Mouse (Mus musculus) gastrocnemius, adult 2 months (tissue): ENCODE measurements around the gene B3glct. TPM values are rescaled to one million over a fixed set of nuclear protein-coding genes. Genes with fewer than 3 reads are reported as not detected.

Experiments used
- DNase-seq: peaks from one replicate; pipeline ENCODE4 v3.0.0; 2022
- H3K27ac ChIP-seq: fragments of 200-600 bp; 2 replicates; pipeline ENCODE4 v1.8.1; 2022; ENCODE audit warnings: mild to moderate bottlenecking
- H3K4me3 ChIP-seq: fragments of 200-600 bp; 2 replicates; pipeline ENCODE4 v1.8.1; 2022; ENCODE audit warnings: mild to moderate bottlenecking, moderate library complexity
- CTCF ChIP-seq: fragments of 200-600 bp; IDR thresholded peaks from 2 replicates; pipeline ENCODE4 v1.8.1; 2022; ENCODE audit warnings: antibody characterized with exemption, mild to moderate bottlenecking, moderate library complexity
- intact Hi-C: fragments of 180-260 bp; cut with DNase I; formaldehyde crosslinking; loops from one replicate; pipeline ENCODE4 v1.15.1; 2025
- total RNA-seq, 2 experiments: library from RNA; stranded (reverse); gene quantifications; 2 replicates each; pipeline ENCODE4 v1.2.3; 2021

B3glct gene
- total RNA-seq, 2 experiments from 2014 or later: 3.0 to 4.4 TPM

GRCm38 (mm10) chr5:149737210-149737609 lies 59.2 kb downstream of the B3glct start:
- intact Hi-C loops: no loop called here
- no peak for TF ChIP-seq CTCF
- H3K27ac ChIP-seq: no peak overlapping the region
- no peak overlapping the region for H3K4me3 ChIP-seq
- no peak for DNase-seq

DNA sequence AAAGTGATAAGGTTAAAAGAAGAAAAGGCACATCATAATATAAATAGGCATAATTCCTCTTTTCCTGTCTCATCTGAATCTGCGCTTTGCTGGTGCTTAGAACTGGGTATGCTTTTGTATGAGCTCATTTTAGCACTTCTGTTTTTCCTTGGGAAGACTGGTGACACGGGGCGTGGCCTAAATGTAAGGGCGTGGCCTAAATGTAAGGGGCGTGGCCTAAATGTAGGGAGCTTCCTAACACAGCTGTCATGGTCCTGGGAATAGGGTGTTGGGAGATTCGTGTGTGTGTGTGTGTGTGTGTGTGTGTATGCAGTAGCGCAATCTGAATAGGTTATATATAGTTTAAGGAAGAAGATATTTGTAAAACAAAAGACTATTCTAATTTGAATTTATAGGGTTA lies 62.1 kb downstream of the B3glct start:
- H3K4me3 ChIP-seq: no peak overlapping the region
- H3K27ac ChIP-seq: no peak overlapping the region
- intact Hi-C loops: no loop called here
- no peak for DNase-seq
- TF ChIP-seq CTCF: no peak

DNA sequence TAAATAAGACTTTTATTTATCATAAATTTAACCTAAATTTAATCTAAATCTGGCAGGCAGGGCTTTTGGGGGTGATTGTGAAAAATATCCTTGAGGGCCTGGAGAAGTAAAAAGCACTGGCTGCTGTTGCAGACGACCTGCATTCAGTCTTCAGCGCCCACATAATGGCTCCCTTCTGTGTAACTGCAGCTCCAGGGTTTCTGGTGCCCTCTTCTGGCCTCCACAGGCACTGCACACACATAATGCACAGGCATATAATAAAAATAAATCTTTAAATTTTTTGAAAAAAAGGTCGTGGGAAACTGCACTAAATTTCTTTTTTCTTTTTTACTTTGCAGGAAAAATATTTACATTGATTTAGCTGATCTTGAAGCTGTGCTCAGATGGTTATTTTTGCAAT lies 62.7 kb downstream of the B3glct start:
- H3K4me3 ChIP-seq: no peak overlapping the region
- TF ChIP-seq CTCF: peak; percentile 21; the same call in 1 of the 2 replicates
- no peak overlapping the region for H3K27ac ChIP-seq
- DNase-seq: no peak
- intact Hi-C loops: no loop called here

GRCm38 (mm10) chr5:149742286-149742685 lies 64.3 kb downstream of the B3glct start:
- Histone ChIP-seq H3K27ac (no peak overlapping the region), H3K4me3 (no peak overlapping the region)
- intact Hi-C loops: no loop called here
- DNase-seq: no peak
- no peak for TF ChIP-seq CTCF

- Histone ChIP-seq H3K4me3 (no peak overlapping the region), H3K27ac (no peak overlapping the region)
- intact Hi-C loops: no loop called here
- peak; percentile 39; the same call in 1 of the 2 replicates for TF ChIP-seq CTCF
- no peak for DNase-seq
Observed at GRCm38 (mm10) chr5:149745079-149745478, 67.0 kb downstream of the B3glct start.

- DNase-seq: no peak
- TF ChIP-seq CTCF: no peak; the same call in 1 of the 2 replicates
- no peak overlapping the region for H3K4me3 ChIP-seq
- intact Hi-C loops: no loop called here
- H3K27ac ChIP-seq: no peak overlapping the region
Observed at GRCm38 (mm10) chr5:149748640-149749580, 70.9 kb downstream of the B3glct start.

DNA sequence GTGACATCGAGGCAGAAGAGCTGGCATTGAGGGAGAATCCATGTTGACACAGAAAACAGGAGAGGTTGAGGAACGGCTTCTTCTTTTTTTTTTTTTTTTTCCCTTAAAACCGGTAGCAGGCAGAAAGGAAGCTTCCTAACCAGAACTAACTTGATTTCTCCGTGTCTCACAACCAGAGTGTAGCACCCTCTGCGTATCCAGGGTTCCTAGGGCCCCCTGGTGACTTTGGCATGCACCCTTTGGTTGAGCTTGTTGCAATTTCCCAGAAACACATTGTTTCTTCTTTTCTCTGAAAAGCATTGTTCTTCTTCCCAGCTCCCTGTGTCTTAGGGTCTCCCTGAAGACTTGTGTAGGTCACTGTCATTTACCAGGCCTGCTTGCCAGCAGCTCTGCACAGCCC lies 73.8 kb downstream of the B3glct start:
- H3K27ac ChIP-seq: no peak overlapping the region
- intact Hi-C loops: no loop called here
- TF ChIP-seq CTCF: no peak
- H3K4me3 ChIP-seq: no peak overlapping the region
- DNase-seq: no peak

DNA sequence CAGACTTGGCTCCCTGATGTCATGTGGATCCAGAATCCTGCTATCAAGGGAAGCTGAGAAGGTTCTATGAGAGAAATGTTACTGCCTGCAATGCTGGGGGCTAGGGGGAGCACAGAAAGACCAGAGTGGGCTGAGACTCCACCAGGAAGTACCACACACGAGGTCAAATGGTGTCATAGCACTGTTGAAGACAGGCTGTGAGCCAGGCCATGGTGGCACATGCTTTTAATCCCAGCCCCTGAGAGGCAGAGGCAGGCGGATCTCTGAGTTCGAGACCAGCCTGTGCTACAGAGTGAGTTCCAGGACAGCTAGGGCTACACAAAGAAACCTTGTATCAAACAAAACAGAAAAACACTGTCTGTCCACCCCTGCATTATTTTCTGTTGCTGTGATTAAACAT lies 75.0 kb downstream of the B3glct start:
- intact Hi-C loops: no loop called here
- no peak for TF ChIP-seq CTCF
- DNase-seq: no peak
- Histone ChIP-seq H3K27ac (no peak overlapping the region), H3K4me3 (no peak overlapping the region)

GRCm38 (mm10) chr5:149767116-149767515 lies 89.1 kb downstream of the B3glct start:
- H3K27ac ChIP-seq: no peak overlapping the region
- no peak for TF ChIP-seq CTCF
- intact Hi-C loops: no loop called here
- DNase-seq: no peak
- no peak overlapping the region for H3K4me3 ChIP-seq

DNA sequence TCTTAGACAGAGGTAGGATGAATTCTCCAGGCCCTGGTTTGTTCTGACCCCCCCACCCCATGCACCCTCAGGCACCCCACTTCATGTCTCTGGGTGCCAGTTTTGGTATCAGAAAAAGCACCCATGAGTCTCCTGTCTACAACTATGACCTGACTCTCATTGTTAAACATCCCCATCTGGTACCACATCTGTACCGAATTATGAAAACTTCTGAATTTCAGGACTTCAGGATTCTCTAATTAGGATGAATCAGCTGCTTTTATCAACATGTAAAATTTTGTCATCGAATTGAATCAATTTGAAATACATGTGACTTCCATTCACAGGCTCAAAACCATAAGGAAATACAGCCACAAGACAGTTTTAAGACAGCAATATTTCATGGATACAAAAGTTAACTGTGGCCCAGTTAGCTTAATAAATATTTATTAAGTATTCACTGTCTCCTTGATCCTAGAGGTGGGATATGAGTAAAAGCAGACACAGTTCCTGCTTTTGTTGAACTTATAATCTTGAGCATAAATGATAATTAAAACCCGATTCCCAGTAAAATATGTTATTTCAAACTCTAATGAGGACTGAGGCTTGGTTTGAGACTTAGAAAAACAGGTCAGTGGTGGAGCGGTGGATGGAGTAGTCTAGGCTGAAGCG lies 89.7 kb downstream of the B3glct start:
- no peak for TF ChIP-seq CTCF
- DNase-seq: no peak
- no peak overlapping the region for H3K4me3 ChIP-seq
- H3K27ac ChIP-seq: no peak overlapping the region
- intact Hi-C loops: no loop called here

- intact Hi-C loops: no loop called here
- Histone ChIP-seq H3K4me3 (no peak overlapping the region), H3K27ac (no peak overlapping the region)
- TF ChIP-seq CTCF: no peak
- DNase-seq: no peak
Observed at GRCm38 (mm10) chr5:149769666-149770065, 91.6 kb downstream of the B3glct start.

GRCm38 (mm10) chr5:149776038-149776437 lies 98.0 kb downstream of the B3glct start:
- intact Hi-C loops: no loop called here
- DNase-seq: no peak
- TF ChIP-seq CTCF: no peak
- no peak overlapping the region for H3K4me3 ChIP-seq
- H3K27ac ChIP-seq: no peak overlapping the region

DNA sequence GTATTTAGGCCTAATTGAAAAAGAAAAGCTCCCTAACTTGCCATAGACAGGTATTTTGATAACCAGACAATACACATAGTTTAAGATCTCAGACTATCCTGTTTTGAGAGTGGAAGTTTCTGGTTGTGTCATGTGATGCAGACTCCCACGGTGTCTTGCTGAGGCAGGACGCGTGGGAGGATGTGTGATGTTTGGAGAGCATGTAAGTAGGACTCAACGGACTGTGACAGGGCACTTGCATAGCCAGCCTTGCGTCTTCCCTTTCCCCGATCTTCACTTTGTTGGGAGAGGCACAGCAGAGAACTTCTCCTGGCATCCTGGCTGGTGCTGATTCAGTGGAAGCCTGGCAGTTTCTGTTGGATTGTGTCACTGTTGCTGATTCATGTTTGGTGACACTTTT lies 101.7 kb downstream of the B3glct start:
- Histone ChIP-seq H3K4me3 (no peak overlapping the region), H3K27ac (no peak overlapping the region)
- no peak for TF ChIP-seq CTCF
- DNase-seq: no peak
- intact Hi-C loops: no loop called here
